42 mouse cellular contexts compared by ENCODE assay signal in genomic region chr19:53399213-53399612, GRCm38 (mm10). TPM values are rescaled to one million over a fixed set of nuclear protein-coding genes. Genes with fewer than 3 reads are reported as not detected.
DNase-seq lines count a peak whose midpoint lies in the region; ATAC-seq lines count a peak whose summit lies in the region.
"Had no signal": no experiment of that assay in that cellular context is flagged by ENCODE, and none has a peak within 500 bp of the region (broad histone marks: within the 10 kb centered on the region; RNA-seq: fewer than 3 reads in every experiment).

No protein-coding gene starts in this region.

- peak overlapping the region; percentile 44 for H3K4me3 ChIP-seq in megakaryocyte, embryonic 14.5 days (replicated peaks)
- H3K4me3 ChIP-seq: erythroblast, embryonic 14.5 days; heart, adult 2 months; heart, embryonic 13.5 days; kidney, embryonic 15.5 days; layer of hippocampus, adult 2 months; left cerebral cortex, adult 2 months; limb, embryonic 12.5 days; liver, embryonic 15.5 days; lung, embryonic 15.5 days; midbrain, embryonic 13.5 days had no signal

- H3K36me3 ChIP-seq in megakaryocyte, embryonic 14.5 days (replicated peaks; ENCODE audit: low read length), result no peaks in the 10 kb centered on the region
- H3K36me3 ChIP-seq: heart, embryonic 13.5 days; kidney, embryonic 15.5 days; limb, embryonic 12.5 days; liver, embryonic 15.5 days; lung, embryonic 15.5 days; midbrain, embryonic 13.5 days had no signal

- peak; percentile 83 for DNase-seq in 416B (ENCODE audit: low read depth)
- DNase-seq in CD4-positive helper T cell, adult 2 months (ENCODE audit: low read depth, low spot score), result peak; percentile 29
- no peak for DNase-seq in adrenal gland, postnatal 4 days (ENCODE audit: low spot score in 2 of 2)
- DNase-seq in frontal cortex, postnatal 10 days (ENCODE audit: low spot score in 2 of 2), result no peak
- DNase-seq in right cerebral cortex, postnatal 10 days (ENCODE audit: low spot score in 2 of 2), result no peak
- DNase-seq: adrenal gland, postnatal 25 days; cerebellum, postnatal 10 days; gastrocnemius, postnatal 14 days; heart, adult 2 months; heart, postnatal 14 days; kidney, adult 11 months; kidney, postnatal 25 days; right cerebral cortex, adult 18-20 months; right cerebral cortex, postnatal 4 days; thymus, adult 18-20 months; thymus, postnatal 36 days had no signal

- ATAC-seq in common myeloid progenitor, adult 5-6 weeks (replicated peaks; ENCODE audit: low read depth, poor library complexity, severe bottlenecking), result peak; percentile 70
- ATAC-seq: hindbrain, postnatal 0 days; midbrain, embryonic 13.5 days; Patski had no signal

- no peaks in the 10 kb centered on the region for H3K27me3 ChIP-seq in megakaryocyte, embryonic 14.5 days (replicated peaks)
- H3K27me3 ChIP-seq: heart, embryonic 13.5 days; kidney, embryonic 15.5 days; limb, embryonic 12.5 days; liver, embryonic 15.5 days; lung, embryonic 15.5 days; midbrain, embryonic 13.5 days; Patski had no signal

- no peaks in the 10 kb centered on the region for H3K9me3 ChIP-seq in megakaryocyte, embryonic 14.5 days
- H3K9me3 ChIP-seq: heart, embryonic 13.5 days; kidney, embryonic 15.5 days; limb, embryonic 12.5 days; liver, embryonic 15.5 days; lung, embryonic 15.5 days had no signal

- peaks cover 42% of the 10 kb centered on the region for H3K4me1 ChIP-seq in megakaryocyte, embryonic 14.5 days
- H3K4me1 ChIP-seq: limb, embryonic 12.5 days; midbrain, embryonic 13.5 days had no signal

RNA-seq across cellular contexts. Expression of gene Smndc1, which starts 8.8 kb away (rescaled TPM):
- 33.6 and 45.9 TPM in 2 replicates for total RNA-seq in common myeloid progenitor, adult 5-6 weeks (2017)
- polyA plus RNA-seq in megakaryocyte, embryonic 14.5 days (2012; ENCODE audit: insufficient read depth, low replicate concordance), result 76.8 and 104 TPM in 2 replicates
- 10 to 100 TPM; 49.1 to 52.1 TPM for total RNA-seq in adrenal gland, postnatal 4 days (2021)

RNA-seq across cellular contexts. Expression of gene Gm10197, which starts 27.6 kb away (rescaled TPM):
- total RNA-seq in common myeloid progenitor, adult 5-6 weeks (2017), result not detected in 2 replicates
- polyA plus RNA-seq in megakaryocyte, embryonic 14.5 days (2012; ENCODE audit: insufficient read depth, low replicate concordance), result not detected in 2 replicates
- not detected for total RNA-seq in adrenal gland, postnatal 4 days (2021)
- total RNA-seq: adrenal gland, adult 18-20 months; adrenal gland, postnatal 25 days; gastrocnemius, postnatal 14 days; heart, adult 2 months; heart, postnatal 14 days; hindbrain, postnatal 0 days; layer of hippocampus, adult 2 months; layer of hippocampus, postnatal 14 days; left cerebral cortex, adult 2 months; left cerebral cortex, postnatal 25 days; liver, adult 2 months; megakaryocyte-erythroid progenitor cell, adult 5-6 weeks had no signal
- polyA plus RNA-seq: C2C12; cortical plate, adult 2 months; embryonic facial prominence, embryonic 14.5 days; erythroblast, embryonic 14.5 days; forebrain, embryonic 11.5 days; heart, adult 2 months; heart, embryonic 13.5 days; hindbrain, embryonic 11.5 days; hindbrain, postnatal 0 days; kidney, embryonic 15.5 days; limb, embryonic 12.5 days; liver, adult 2 months; liver, embryonic 15.5 days; midbrain, embryonic 13.5 days; neural tube, embryonic 11.5 days; spleen, adult 2 months; stomach, postnatal 0 days had no signal

Comparison
In these comparisons a context has a peak if more than half of its experiments do, and no peak if none do; other contexts are left out.
1. DNase-seq: peak in 416B (single experiment) and CD4-positive helper T cell, adult 2 months (single experiment); none in adrenal gland, postnatal 4 days (0 of 2), frontal cortex, postnatal 10 days (0 of 2) and right cerebral cortex, postnatal 10 days (0 of 2).